Mouse (Mus musculus) monocyte, adult 2 months (primary cell): ENCODE results near the gene Xpr1.

ENCODE experiments used
- DNase-seq, 2 experiments: peaks; one replicate each; pipeline ENCODE4 v3.0.0; 2022; ENCODE audit warnings: low spot score in 2 of 2, low read depth in 1 of 2

The Xpr1 gene

DNA sequence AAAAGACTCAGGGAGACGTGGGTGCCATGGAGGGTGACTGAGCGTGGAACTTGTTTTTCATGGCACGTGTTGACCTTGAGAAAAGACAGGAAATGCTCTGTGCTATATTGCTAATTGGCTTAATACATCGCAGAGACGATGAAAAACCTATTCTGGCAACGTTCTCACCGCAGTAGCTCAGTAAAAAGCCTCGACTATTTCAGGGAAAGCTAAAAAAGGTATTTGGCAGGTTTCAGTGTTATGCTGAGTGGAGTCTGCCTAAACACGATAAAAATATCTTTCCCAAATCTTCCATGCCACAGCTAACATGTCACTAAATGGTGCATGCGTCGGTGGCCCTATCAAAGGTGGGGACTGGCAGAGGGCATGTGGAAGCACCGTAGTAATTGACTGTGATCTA is 164.1 kb downstream of the Xpr1 start:
- DNase-seq = no peak

DNA sequence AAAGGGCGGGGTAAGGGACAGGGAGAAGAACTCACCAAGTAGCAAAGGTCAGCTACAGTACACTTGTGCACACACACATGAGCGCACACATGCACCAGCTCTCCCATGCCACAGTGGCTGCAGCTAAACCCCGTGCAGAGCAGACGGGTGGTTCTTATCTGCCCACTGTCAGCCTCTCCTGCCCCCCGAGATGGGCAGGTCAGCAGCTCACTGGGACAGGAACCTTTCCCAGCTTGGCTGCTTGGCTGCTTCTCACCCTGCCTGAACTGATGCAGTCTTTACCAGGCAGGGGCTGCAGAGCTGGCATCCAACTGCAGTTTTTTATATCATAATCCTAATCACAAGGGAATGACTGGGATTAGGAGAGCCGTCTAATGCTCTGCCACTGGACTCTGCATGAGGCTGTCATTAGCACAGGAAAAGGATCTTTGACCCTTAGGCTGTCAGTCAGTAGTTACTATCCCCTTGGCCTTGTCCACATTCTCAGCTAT is 164.5 kb downstream of the Xpr1 start:
- DNase-seq = no peak

DNA sequence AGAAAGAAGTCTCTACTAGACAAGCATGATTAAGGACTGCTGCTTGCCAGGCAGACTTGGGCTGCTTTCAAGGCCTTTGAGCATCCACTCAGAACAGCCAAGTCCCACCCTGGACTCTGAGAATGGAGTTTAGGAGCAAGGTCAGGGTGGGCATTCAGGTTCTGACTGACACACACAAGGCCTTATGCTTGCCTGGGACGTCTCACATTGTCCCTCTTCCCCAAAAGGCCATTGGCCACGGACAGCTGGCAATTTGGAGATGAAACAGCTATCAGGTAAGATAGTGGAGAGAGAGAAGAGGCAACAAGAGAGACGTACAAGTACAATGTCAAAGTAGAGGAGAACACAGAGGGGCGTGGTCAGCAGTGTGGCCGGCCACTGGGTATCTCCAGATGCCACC is 165.6 kb downstream of the Xpr1 start:
- no peak for DNase-seq

DNA sequence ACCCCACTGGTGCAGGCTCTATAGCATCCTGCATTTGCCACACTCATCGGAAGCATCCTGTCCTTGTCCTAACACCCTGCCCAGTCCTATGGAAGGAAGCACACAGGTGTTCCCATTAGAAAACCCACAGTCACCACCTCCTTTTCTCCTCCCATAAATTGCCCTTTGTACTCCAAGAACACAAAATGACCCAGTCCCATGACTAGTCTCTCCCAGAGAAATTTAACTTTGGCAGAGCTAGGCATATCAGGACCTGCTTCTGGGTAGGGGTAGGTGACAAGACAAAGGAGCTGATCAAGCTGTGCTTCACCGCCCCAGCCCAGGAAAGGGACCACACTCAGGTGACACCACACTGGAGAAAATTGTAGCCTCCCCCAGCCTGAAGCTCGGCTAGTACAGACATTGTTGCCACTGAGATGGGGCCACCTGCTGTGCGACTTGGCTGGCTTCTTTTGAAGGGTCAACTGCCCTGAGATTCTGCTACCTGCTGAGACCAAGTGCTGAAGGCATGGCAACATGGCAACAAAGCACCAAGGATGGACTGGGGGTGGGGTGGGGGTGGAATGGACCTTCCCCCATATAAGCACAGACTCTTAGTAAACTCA is 166.6 kb downstream of the Xpr1 start:
- no peak for DNase-seq

DNA sequence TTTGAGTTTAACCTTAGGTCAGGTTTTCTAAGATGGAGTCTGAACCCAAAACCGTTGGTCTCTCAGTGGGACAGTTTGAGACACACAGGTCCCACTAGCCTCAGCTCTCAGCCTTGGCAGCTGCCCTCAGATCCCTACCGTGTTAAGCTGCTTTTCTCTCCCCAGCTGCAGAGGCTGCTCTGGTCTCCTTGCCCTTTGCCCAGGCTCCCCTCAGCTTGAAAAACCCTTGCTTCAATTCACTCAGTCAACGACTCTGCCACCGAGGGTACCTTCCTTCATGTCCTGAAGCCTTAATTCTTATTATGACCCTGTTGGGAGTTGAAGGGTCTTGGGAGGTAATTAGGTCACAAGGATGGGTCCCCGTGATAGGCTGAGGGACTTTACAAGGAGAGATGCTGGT is 167.3 kb downstream of the Xpr1 start:
- DNase-seq = no peak

DNA sequence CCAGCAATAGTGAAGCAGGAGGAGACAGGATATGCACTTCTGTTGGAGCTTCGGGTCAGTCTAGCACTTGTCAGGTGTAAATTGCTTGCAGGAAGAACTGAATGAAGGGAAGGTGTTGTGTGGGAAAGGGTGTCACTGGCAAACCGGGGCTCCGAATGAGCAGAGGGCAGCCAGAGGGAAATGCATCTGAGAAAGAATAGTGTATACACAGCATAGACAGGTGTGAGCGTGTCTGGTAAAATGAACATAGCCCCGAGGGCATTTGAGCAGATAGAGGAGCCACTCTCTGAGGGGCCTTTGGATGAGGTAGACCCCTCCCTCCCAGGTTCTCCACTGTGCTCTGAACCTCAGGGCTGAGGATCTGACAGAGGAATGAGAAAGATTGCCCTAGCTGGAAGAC is 169.2 kb downstream of the Xpr1 start:
- DNase-seq = no peak

DNA sequence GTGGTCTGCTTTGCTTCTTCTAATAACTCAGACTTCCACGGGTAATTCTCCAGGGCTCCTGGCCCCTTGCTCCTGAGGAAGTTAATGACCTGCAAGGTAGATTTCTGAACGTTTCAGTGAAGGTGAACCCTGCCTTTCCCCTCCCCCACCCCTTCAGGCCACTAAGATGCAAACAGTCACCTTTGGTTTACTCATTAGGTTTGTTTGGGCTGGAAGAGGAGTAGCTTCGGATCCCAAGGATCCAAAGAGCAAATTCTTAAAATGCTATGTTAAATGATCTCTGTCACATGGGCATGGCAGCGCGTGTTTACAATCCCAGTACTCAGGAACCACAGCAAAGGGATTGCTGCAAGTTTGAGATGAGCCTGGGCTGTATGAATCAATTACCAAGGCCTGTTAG is 169.8 kb downstream of the Xpr1 start:
- DNase-seq = no peak

DNA sequence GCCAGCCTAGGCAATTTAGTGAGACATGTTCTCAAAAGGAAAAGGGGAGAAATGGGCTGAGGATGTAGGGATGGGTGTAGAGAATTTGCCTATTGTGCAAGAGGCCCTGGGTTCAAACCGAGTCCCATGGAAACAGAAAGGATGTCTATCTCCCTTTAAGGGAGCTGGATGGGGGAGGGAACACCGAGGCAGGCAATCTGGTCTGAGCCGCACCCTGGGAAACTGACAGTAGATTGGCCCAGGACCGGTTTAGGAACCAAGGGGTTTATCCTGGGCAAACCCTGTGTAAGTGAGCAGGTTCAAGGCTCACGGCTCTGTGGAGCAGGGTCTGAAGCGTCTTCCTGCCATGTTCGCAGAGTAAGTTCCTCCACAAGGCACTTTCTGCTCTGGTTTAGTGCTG is 171.7 kb downstream of the Xpr1 start:
- no peak for DNase-seq

DNA sequence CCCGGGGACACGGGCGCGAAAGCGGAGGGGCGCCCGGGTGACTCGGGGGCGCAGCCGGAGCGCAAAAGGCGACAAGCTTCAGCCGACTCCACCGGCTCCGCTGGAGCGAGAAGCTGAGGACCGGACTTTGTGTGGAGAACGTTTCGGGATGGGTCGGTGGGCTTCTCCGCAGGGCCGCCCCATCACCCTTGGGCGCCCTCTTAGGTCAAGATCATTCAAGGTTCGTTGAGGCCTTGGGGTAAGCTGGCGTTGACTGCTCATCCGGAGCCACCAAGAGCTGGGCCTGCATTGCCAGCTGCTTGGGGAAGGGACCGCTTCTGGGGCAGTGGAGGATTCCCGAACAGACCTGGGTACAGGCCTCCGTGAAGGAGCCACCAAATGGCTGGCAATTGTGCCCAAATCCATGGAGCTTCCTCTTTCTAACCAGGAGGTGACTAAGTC is 172.4 kb downstream of the Xpr1 start:
- no peak for DNase-seq

DNA sequence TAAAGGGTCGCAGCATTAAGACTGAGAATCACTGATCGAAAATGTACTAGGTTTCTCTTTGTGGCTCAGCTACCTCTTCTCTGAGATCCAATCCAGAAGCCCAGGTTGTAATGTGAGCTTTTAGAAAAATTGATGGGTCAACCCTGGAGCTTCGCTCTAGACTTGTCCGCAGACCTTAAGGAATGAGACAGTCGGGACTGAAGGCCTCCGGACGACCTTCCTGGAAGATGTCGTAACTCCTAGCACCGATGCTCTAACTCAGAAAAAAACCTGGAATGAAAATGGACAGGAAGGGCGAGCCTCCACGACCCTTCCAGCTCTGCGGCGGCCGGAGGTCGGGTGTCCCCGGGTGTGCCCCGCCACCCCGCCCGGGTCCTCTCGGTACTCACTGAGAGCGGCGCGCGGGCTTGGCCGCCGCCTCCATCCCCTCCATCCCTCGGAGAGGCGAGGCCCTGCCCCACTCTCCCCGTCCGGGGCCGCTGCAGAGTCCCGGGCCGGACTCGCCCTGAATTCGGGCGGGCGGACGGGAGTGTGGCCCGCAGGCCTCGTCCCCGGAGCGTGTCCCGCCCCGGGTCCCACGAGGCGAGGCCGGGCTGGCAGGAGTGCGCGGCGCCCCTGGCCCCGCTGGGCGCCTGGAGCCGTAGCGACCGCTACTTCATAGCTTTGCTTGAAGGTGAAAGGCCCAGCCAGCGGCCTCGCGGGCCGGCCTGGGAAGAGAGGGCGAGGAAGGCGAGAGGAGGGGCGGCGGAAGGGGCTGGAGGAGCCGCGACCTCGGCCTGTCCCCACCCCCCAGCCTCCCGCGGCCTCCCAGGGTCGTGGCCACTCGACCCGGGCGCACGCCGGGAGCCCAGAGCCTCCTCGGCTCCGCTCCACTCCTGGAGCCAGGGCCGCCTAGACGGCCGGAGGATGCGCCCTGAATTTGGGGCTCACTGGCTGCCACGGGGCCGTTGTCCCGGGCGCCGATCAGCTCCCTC is 173.1 kb downstream of the Xpr1 start, which contains the start of gene BC034090:
BC034090 (minus strand) TSS at position 648 of the 974 bp plus-strand sequence.
- no peak for DNase-seq

DNA sequence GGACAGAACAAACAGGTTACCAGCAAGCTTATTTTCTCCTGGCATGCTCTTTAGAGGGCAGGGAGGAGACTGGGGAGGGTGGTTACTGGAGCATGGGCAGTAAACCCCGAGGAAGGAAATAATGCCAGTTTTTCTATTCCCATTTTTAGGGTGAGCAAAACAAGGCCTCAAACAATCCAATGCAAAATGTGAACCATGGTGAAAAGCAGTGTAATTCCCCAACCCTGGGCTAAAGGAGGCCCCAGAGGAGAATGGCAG is 174.8 kb downstream of the Xpr1 start:
- no peak for DNase-seq

DNA sequence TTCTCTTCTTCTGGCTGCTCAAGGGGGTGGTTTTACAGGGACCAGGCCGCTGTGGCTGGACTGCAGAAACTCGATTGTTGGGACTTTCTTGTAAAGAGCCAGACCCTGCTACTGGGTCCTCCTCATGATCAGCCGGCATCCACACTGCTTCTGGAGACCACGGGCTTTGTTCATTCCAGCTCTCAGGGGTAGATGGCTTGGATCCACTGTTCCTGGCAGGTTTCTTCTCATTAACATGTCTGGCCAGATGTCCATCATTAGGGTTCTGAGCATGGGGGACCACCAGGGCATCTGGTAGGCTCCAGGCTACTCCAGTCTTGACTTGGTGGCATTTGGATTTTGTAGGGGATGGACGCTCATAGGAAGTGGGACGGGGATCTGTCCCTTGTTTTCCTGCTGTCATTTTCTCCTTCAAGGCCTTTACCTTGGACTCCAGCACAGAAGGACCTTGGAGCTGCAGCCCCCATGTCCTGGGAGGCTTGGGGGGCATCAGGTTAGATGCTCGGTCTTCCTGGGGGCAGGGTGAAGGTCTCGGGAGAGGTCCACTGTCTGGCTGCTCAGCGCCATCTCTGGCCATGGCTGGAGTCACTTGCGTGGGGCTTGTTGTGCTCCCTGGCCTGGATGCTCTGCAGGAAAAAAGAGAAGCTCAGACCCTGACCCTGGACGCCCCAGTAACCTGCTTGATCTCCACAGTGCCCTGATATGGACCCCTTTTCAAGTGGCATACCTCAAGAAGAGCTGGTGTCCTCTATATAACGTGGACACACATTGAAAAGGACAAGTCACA is 175.3 kb downstream of the Xpr1 start:
- DNase-seq = no peak

DNA sequence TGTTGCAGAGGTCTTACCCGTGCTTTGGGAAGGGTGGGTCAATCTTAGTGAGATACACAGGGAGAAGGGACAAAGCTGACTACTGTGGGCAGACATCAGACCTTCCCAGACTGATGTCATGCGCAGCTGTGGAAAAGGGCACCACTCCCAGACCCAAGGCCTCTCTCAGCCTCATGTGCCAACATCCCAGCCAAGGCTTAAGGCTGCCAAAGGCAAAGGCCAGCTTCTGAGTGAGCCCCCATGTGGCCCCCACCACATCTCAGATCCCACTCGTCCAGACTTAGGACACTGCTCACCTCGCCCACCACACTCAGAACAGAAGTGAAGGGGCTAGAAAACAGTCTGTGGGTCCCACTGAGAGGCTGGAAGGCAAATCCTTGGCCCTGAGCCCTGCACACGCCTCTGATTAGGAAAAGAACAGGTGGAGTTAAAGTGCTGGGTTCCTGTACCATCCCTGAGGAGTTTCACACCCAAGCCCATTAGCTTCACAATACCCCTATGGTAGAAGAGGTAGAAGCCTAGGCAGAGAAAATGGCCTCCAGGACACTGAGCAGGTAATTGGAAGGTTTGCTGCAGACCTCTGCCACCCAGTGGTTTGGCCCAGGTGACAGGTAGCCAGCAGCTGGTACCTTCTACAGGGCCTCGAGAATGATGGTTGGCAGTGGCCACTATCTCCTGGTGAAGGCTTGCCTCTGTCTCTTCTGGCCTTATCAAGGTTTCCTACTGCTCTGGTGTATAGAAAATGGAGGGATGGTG is 177.1 kb downstream of the Xpr1 start:
- DNase-seq = no peak

DNA sequence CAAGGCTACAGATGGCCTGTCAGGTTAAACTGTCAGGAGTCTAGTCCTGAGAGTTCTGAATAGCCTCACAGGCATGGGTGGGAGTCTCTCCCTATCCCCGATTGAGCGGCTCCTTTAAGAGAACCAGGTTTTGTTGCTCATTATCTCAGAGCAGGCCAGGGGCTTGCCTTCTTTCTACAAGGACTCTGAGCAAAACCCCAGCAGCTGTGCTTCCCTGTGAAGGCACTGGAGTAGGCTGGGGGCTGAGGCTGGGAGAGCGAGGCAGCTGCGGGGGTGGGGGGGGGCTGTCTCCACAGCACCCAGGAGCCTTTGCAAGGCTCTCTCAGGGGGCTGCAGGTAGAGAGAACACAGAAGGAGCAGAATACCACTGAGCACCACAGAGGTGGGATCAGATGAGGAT is 178.0 kb downstream of the Xpr1 start:
- DNase-seq = no peak

DNA sequence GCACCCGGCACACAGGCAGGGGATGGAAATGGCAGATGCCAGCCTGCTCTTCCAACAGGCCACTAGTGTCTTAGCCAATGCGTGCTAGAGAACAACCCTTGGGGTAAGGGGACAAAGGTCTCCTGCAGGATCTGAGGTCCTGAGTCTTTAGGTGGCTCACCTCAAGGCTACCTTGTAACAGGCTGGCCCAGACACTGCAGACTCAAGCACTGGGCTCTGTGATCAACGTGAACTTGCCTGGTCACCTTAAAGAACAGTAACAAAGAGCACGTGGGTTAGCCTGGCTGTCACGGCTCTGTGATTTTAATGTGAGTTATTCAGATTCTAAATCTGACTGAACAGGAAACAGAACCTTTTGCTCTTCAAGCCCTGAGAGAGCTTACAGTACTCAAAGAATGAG is 179.1 kb downstream of the Xpr1 start:
- DNase-seq = no peak

DNA sequence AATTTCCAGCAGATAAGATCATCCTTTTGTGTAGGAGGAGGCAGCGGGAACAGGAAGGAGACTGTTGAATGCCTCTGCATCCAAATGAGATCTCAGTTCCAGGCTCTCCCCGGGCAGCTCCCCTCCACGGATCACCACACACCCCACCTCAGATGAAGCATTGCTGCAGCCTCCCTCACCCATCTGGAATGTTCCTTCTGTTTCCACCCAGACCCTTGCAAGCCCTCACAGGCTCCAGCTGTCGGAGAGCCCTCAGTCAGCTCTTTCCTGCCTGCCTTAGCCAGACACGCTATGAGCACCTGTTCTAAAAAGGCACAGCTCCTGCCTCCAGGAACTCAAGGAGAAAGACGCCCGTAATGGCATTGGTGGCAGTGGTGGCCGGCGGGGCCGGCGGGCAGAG is 179.8 kb downstream of the Xpr1 start:
- no peak for DNase-seq

DNA sequence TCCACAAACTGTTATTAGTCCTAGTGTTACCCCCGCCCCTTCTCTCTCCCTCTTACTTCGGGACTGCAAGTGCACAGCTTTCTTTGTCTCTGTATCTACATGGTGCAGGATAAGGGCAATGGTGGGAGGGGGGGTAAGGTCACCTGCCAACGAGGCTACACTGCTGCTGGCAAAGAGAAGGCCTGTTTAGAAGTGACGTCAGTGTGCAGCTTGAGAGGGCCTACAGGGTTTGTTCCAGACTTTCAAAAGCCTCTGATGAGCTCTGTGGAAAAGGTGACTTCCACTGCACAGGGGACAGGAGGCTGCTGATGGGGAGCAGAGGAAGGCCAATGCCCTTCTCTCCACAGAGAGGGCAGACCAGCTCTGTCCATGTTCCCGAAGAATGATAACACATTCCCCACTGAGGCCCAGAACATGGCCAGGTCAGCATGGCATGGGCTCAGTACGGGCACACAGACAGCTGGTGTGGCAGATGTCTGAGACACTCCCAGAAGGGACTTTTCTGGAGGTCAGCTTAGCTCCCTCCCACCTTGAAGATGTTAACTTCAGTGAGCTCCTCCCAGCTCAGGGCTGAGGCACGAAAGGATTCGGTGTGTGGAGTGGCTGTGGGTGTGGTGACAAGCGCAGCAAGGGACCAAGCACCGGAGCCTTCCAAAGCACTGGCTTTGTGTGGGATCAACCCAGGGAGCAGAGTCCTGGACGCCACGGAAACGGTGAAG is 180.8 kb downstream of the Xpr1 start:
- DNase-seq = no peak

DNA sequence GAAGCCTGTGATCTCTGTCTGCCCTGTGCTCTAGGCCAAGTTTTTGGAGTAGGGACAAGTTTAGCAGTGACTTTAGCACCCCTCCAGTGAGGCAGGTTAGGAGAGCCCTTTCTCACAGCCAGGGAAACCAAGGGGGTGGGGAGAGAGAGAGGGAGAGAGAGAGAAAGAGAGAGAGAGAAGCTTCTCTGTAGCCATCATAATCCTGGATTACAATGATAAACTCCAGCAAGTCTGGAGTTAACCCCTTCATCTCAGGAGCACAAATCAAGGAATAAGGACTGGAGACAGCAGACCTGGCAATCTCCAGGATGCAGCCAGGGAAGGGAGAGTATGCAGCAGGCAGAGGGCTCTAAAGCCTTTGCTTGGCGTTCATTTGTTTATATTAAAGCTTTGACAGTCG is 181.6 kb downstream of the Xpr1 start:
- DNase-seq = no peak

DNA sequence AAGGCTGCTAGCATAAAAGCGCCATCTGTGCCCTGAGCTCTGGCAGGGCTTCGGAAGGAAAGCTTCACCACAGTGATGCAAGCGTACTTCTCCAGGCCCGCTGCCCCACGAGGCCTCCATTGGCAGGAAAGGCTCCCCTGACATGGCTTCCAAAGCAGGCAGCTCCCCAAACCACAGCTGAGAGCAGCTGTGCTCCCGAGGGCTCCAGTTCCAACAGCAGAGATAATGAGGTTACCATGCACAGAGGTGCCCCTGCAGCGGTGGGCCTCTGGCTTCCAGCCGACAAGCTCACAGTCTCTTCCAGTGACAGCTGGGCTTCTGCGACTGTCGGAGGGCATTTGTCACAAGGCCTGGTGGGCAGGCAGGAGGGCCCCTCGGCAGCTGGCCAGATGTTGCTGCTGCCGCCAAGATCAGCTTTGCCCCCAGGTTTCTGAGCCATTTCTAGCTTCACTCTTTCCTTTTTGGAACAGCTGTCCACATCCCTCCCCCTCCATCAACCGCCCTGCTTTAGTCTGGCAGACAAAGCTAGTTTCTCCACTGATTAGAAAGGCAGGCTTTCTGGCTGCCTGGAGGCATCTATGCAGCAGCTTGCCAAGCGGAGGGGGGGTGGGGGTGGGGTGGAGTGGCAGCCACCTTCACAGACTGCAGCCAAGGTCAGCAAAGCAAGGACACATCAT is 183.1 kb downstream of the Xpr1 start:
- DNase-seq = no peak

DNA sequence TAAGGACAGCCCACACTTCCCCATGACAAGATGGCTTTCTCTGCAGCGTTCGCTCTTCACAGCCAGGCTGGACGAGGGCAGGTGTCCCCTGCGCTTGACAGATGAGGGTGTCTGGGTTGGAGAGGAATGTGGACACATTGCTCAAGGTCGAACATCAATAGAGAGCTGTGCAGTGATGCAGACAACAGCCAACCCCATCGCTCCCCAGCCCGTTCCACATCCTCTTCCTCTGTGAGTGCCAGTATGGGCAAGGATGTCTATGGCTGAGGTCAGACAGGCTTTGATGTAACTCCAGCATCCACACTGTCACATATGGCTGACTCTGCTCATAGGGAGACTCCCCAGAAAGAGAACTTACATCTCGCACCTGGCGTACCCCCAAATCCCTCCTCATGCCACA is 183.8 kb downstream of the Xpr1 start:
- no peak for DNase-seq
